Mouse (Mus musculus) CD4-positive naive resting alpha-beta T cell, adult 76 days (primary cell): ENCODE results near the gene Olfr583. TPM values are rescaled to one million over a fixed set of nuclear protein-coding genes. Genes with fewer than 3 reads are reported as not detected.

Source experiments
- total RNA-seq: library from RNA; stranded (reverse); gene quantifications from one replicate; pipeline ENCODE4 v1.2.4, GENCODE M21; 2023

The Olfr583 gene
- total RNA-seq: not detected

GRCm38 (mm10) chr7:103051000-103051399 is at the start of gene Olfr583:
Olfr583 (plus strand) TSS chr7:103051300.

DNA sequence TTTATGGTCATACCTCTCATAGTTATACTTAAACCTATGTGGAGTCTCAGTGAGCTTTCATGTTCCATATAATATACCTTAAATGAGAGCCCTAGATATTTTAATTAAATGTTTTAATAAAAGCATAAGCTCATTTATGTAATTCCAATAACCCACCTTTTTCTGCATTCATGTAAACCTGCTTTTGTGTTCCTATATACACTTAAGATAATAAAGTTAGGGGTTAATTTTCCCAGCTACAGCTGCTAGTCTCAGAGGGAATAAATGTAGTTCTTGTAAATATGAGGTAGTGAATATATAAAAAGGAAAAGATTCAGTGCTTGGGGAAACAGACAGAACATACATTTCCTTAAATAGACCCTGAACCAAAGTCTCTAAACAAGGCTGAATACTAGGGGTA is 13.4 kb upstream of the Olfr583 start, which contains the start of gene Olfr582:
Olfr582 (plus strand) TSS at position 301 of the 400 bp plus-strand sequence.

DNA sequence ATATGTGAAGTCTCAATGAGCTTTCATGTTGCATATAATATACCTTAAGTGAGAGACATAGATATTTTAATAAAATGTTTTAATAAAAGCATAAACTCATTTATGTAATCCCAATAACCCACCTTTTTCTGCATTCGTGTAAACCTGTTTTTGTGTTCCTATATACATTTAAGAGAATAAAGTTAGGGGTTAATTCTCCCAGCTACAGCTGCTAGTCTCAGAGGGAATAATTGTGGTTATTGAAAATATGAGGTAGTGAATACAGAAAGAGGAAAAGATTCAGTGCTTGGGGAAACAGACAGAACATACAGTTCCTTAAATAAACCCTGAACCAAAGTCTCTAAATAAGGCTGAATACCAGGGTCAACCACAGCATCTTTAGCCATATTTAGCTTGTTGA is 30.5 kb downstream of the Olfr583 start, which contains the start of gene Olfr584:
Olfr584 (plus strand) TSS at position 301 of the 400 bp plus-strand sequence.

DNA sequence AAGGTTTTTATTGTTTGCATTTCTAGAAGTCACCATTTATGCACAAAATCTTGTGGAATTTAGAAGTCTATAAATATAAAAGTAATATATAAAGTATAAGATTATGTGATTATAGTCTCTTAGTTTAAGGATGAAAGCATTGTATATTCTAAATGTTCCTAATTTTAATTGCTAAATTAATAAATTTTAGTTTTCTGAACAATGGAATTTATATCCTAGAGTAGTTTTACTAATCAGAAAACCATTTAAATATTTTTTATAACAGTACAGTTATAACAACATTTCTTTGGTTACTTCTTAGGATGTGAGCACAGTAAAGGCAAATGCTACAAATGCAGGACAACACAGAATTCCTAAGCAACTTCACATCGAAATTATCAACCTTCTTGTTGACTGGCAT is 46.3 kb downstream of the Olfr583 start, which contains the start of gene Olfr585:
Olfr585 (plus strand) TSS at position 301 of the 400 bp plus-strand sequence.

Other genes with a start within 250 kb of the Olfr583 start
- not detected for gene Olfr564, start 247.8 kb upstream of the Olfr583 start, total RNA-seq
- gene Olfr566, start 192.5 kb upstream of the Olfr583 start, total RNA-seq: not detected
- not detected for gene Olfr568, start 174.2 kb upstream of the Olfr583 start, total RNA-seq
- gene Olfr569, start 160.4 kb upstream of the Olfr583 start, total RNA-seq: not detected
- gene Olfr570, start 156.7 kb upstream of the Olfr583 start, total RNA-seq: not detected
- not detected for gene Olfr571, start 133.8 kb upstream of the Olfr583 start, total RNA-seq
- not detected for gene Olfr572, start 126.9 kb upstream of the Olfr583 start, total RNA-seq
- not detected for gene Olfr573-ps1, start 108.7 kb upstream of the Olfr583 start, total RNA-seq
- not detected for gene Olfr574, start 102.8 kb upstream of the Olfr583 start, total RNA-seq
- not detected for gene Olfr575, start 92.5 kb upstream of the Olfr583 start, total RNA-seq
- not detected for gene Olfr576, start 88.6 kb upstream of the Olfr583 start, total RNA-seq
- not detected for gene Olfr577, start 75.4 kb upstream of the Olfr583 start, total RNA-seq
- not detected for gene Olfr578, start 62.0 kb upstream of the Olfr583 start, total RNA-seq
- not detected for gene Olfr582, start 13.3 kb upstream of the Olfr583 start, total RNA-seq
- gene Olfr584, start 30.6 kb downstream of the Olfr583 start, total RNA-seq: not detected
- not detected for gene Olfr585, start 46.4 kb downstream of the Olfr583 start, total RNA-seq
- not detected for gene Olfr586, start 74.3 kb downstream of the Olfr583 start, total RNA-seq
- gene Olfr588-ps1, start 89.6 kb downstream of the Olfr583 start, total RNA-seq: not detected
- not detected for gene Olfr589, start 105.1 kb downstream of the Olfr583 start, total RNA-seq
- not detected for gene Olfr591, start 127.0 kb downstream of the Olfr583 start, total RNA-seq
- not detected for gene Olfr592, start 133.5 kb downstream of the Olfr583 start, total RNA-seq
- gene Olfr593, start 160.6 kb downstream of the Olfr583 start, total RNA-seq: not detected
- gene Olfr594, start 165.7 kb downstream of the Olfr583 start, total RNA-seq: not detected
- not detected for gene Usp17ld, start 201.2 kb downstream of the Olfr583 start, total RNA-seq